Mouse (Mus musculus) common myeloid progenitor, adult 5-6 weeks (primary cell): Measurements from ENCODE around the gene Insyn1. TPM values are rescaled to one million over a fixed set of nuclear protein-coding genes. Genes with fewer than 3 reads are reported as not detected.

Experiments used
- ATAC-seq: replicated peaks from 2 replicates; pipeline ENCODE4 v1.8.0; 2016; ENCODE audit warnings: low read depth, mild to moderate bottlenecking, moderate TSS enrichment, inconsistent platforms; ENCODE audit not compliant: poor library complexity, severe bottlenecking
- total RNA-seq: library from RNA; stranded (forward); fragments of 200-1000, 187-1606 nt; gene quantifications from 2 replicates; pipeline ENCODE4 v1.2.3, GENCODE M21; 2017

The Insyn1 gene
- total RNA-seq, 1 experiment from 2014 or later: not detected

GRCm38 (mm10) chr9:58473211-58473815 lies 15.1 kb upstream of the Insyn1 start:
- ATAC-seq: no peak

- no peak for ATAC-seq
Measured at GRCm38 (mm10) chr9:58487076-58487475, 1.3 kb upstream of the Insyn1 start.

GRCm38 (mm10) chr9:58489133-58489864 lies 896 bp downstream of the Insyn1 start:
- no peak for ATAC-seq

- ATAC-seq: no peak
Measured at GRCm38 (mm10) chr9:58489865-58490165, 1.4 kb downstream of the Insyn1 start.

GRCm38 (mm10) chr9:58490391-58490790 lies 2.0 kb downstream of the Insyn1 start:
- ATAC-seq: no peak

- ATAC-seq: no peak
Measured at GRCm38 (mm10) chr9:58495035-58495434, 6.6 kb downstream of the Insyn1 start.

- peak; percentile 66 for ATAC-seq
Measured at GRCm38 (mm10) chr9:58496470-58497182, 8.2 kb downstream of the Insyn1 start.

- ATAC-seq: no peak
Measured at GRCm38 (mm10) chr9:58497942-58498341, 9.5 kb downstream of the Insyn1 start.

GRCm38 (mm10) chr9:58500946-58501345 lies 12.5 kb downstream of the Insyn1 start:
- ATAC-seq: no peak

- ATAC-seq: no peak
Measured at GRCm38 (mm10) chr9:58507216-58508005, 19.0 kb downstream of the Insyn1 start.

GRCm38 (mm10) chr9:58510452-58510851 lies 22.0 kb downstream of the Insyn1 start:
- ATAC-seq: peak; percentile 62

GRCm38 (mm10) chr9:58513749-58514148 lies 25.3 kb downstream of the Insyn1 start:
- no peak for ATAC-seq

GRCm38 (mm10) chr9:58516480-58516879 lies 28.1 kb downstream of the Insyn1 start:
- ATAC-seq: no peak

- peak; percentile 77 for ATAC-seq
Measured at GRCm38 (mm10) chr9:58517866-58518750, 29.7 kb downstream of the Insyn1 start.

GRCm38 (mm10) chr9:58519953-58520352 lies 31.6 kb downstream of the Insyn1 start:
- no peak for ATAC-seq

- ATAC-seq: no peak
Measured at GRCm38 (mm10) chr9:58520816-58521581, 32.6 kb downstream of the Insyn1 start.

GRCm38 (mm10) chr9:58521883-58522423 lies 33.5 kb downstream of the Insyn1 start:
- ATAC-seq: peak; percentile 50

GRCm38 (mm10) chr9:58525108-58525507 lies 36.7 kb downstream of the Insyn1 start:
- ATAC-seq: no peak

GRCm38 (mm10) chr9:58527841-58528240 lies 39.4 kb downstream of the Insyn1 start:
- ATAC-seq: no peak
